Mouse (Mus musculus): Measurements from ENCODE around the gene Sox30.
A peak's percentile ranks its signal among the peaks of the same experiment; 100 is the strongest.

Gene Sox30

DNA sequence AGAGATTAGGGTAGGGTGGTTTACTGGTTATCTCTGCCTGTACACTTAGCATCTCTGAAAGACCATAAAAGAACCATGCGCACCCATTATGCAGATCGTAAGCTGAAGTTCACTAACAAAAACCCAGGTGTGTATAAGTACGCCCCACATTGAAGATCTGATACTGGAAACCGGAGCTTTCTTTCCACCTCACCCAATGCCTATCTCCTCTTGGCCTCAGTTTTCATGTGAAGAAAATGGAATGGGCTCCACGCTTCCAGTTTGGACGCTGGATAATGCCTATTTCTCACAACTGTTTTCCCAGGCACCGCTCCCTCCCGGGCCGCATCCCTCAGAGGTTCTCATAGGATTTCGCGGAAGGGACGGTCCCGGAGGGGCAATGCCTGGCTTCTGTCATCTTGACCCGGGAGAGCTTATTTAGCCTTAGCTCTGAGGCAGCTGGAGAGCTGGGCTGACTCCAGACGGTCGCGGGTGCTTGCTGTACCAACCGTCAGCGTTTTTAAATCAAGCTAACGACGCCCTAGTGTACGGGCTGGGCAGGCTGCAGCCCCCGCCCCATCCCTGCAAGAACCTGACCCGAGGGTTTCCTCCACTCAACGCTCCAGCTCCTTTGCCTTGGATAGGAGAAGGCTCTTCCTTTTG lies 76.8 kb downstream of the Sox30 start:
- peak; percentile 60 to 68 for DNase-seq

DNA sequence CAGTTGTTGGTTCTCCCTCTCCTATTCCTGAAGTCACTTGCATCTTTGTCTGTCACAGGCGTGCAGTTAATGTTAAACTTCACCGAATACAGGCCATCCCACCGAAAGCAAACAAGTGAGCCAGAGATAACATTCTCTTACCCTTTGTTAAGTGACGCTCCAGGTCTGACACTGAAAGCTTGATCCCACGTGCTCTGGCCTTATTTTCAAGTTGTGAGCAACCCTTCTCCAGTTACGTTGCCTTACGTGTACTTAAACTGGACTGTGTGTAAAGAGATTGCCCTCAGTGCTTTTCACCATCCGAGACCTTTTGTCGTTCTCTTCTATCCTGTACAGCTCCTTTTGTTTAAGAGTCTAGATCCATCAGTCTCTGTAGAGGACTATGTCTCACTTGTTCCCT lies 77.9 kb downstream of the Sox30 start:
- DNase-seq = no peak

DNA sequence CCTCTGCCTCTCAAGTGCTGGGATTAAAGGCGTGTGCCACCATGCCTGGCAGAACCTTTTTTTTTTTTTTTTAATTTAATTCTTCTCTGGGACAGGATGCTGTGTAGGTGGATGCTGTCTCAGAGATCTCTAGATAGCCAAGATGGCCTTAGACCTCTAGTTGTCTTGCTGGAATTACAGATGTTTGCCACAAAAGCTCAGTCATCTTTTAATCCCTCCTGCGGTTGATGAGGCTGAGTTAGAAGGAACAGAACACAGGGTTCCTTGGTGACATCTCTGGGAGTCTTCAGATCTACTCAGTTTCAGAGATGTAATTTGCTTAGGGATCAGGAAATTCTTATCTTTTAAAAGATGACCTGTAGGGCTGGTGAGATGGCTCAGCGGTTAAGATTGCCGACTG lies 78.8 kb downstream of the Sox30 start:
- no peak for DNase-seq

DNA sequence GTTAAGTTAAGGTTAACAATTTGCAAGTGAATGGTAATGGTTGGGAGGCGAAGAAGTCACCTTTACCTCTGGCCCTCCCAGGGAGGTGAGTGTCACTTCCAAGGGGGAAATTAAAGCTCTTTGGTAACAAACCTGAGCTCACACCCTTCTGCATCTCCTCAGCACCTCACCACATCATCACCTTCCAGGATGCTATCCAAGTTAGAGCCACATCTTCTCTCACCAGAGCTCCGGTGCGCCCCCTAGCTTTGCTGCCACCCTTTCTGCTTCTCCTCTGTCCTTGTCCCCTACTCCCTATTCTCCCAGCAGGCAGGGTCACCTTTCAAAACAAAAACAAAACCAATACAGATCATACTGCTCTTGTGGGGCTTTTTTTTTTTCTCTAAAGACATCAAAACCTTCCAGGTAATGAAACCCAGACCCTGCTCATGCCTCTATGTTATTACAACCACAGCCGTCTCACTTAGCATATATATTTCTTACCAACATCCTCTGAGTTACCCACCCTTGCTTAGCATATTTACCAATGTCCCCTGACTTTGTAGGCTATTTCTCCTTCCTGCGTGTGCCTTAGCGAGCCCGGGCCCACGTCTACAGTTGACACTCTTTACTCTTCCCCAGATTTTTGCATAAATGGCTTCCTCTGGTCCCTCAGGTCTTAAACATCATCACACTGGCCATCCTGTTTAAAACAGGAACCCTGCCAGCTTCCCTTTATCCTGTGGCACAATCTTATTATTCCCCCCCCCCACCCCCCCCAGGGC lies 80.0 kb downstream of the Sox30 start:
- peak in 1 of 2 experiments; percentile 67 for DNase-seq

DNA sequence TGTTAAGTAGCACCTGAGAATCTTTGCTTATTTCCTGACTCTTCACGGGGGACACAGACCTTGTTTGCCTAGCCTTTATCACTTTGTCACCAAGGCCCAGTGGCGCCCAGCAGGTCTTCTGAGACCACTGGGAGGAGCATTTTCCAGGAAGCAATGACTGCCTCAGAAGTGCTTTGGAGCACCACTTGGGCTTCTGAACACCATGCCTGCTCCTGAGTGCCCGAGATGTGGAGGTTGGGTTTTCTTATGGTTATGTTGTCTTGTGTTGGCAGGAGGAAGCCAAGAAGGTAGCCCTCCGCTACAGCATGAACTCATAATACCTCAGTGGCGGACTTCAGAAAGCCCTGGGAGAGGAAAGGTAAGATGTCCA lies 80.5 kb downstream of the Sox30 start:
- DNase-seq = no peak

DNA sequence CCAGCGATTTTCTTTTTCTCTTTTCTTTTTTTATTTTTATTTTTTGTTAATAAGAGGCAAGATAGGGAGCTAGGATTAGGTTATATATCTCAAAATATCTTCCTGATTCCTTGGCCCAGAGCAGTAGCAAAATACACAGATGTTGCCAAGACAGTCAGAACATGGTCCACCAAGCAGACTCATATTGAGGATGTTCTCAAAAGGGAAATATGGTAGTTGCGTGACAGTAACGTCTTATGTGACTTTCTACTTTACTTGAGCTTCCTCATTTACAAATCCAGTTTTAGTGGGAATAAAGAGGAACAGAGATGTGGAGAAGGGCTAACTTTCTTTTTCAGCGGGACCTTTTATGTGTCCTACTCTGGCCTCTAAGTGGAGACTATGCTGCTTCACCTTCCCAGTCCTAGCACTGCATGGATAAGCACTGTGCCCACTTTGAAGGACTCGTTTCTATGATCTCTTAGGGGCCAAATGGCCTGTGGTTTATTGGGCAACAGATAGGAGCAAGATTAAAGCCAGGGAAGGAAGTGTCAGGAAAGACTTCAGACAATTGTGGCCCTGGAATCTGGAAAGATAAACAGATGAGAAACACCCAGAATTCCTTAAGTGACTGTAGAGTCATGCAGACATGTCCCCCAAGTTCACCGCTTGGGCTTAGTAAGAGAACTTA lies 81.8 kb downstream of the Sox30 start:
- DNase-seq = no peak

DNA sequence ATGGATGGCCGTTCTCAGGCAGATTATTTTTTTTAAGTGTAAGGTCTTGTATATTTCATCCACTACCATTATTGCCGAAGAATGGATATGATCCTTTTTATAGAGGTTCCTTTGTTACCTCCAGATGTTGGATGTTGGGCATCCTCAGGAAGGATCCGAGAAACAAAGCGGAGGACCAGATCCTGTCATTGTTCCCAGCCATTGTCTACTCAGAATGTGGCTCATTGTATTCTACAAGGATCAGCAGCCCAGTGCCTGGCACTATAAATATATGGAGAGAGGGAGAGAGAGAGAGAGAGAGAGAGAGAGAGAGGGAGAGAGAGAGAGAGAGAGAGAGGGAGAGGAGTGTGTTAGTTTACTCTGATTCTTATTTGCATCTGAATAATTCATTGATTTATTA lies 82.5 kb downstream of the Sox30 start:
- no peak for DNase-seq

DNA sequence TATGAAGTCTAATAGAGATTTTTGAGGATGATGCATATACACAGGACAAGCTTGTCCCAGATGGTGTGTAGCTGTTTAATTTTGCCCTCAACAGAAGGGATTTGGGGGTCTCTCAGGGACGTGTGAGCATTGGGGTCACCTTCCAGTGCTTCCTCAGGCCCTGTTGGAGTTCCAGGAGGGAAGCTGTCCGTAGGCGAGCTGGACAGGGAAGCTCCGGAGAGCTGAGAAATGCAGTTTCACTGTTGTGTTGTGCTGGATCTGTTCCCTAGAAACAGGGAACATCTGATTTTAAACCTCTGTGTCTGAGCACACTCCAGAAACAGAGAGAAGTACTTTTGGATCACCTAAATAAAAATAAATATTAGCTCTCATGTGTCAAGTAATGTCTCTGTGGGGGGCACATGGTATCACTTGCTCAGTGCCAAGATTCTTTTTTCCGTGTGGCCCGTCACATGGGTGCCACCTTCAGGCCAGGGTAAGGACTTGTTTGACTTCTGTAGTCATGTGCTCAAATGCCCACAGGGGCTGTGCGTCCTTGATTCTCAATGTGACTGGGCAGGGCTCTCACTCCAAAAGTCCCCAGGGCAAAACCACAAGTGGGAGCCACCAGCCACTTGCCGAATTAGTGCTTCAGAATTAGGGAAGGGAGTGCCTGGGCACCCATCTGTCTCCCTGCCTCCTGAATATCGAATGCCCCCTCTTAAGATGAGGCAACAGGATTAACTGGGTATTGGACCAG lies 83.1 kb downstream of the Sox30 start:
- DNase-seq = no peak

DNA sequence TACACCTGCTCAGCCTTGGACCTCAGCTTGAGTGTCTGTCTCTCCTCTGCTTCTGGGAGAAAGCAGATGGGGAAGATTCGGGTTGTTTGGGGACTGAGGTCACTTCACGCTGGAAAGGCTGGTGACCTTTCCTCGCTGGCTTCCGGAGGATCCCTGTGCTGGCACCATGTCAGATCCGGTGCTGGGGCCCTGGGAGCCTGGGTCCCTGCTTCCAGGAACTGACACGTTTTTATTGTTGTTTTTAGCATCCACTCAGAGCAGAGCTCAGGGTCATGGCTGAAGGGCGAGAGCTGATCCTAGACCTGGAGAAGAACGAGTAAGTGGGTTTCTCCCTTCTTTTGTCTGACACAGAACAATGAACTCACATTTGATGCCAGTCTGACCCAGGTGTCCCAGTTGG lies 84.7 kb downstream of the Sox30 start:
- peak in 1 of 2 experiments; percentile 46 for DNase-seq

DNA sequence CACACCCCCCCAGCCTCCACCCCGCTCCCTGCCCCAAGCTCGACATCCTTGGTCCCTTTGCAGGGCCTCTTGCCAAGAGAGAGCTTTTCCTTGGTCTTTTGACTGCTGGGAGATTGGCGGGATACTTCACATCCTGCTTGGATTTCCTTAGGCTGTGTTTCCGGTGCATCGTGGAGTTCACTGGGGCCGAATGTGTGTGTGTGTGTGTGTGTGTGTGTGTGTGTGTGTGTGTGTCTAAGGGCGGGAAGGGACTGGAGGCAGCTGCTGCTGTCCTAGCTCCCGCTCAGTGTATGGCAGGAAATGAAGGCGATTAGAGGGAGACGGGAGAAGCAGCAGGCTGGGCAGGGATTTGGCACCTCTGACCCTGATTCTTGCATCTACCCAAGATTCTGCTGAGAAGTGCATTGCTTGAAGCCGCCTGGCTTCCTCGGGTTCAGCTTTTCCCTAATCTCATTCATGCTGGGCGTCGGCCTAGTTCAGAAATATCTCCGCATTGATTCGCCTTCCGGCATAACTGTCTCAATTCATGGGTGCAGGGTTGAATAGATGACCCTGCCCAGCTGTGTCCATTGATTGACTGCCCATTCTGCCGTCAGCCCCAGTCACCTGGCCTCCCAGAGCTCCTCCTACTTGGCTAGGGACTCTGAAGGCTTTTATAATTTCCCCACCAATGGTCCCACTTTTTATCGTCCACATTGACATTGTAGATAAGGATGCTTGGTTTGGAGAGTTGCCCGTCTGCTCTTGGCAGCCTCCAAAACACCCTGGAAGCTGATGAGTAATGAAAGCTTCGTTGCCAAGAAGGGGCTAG lies 85.3 kb downstream of the Sox30 start:
- peak; percentile 76 to 81 for DNase-seq
